Mouse (Mus musculus) layer of hippocampus, adult 9-11 months (tissue): Measurements from ENCODE around the gene Osr1.

ENCODE experiments used
- DNase-seq: peaks from one replicate; pipeline ENCODE4 v3.0.0; 2022

Osr1 gene

DNA sequence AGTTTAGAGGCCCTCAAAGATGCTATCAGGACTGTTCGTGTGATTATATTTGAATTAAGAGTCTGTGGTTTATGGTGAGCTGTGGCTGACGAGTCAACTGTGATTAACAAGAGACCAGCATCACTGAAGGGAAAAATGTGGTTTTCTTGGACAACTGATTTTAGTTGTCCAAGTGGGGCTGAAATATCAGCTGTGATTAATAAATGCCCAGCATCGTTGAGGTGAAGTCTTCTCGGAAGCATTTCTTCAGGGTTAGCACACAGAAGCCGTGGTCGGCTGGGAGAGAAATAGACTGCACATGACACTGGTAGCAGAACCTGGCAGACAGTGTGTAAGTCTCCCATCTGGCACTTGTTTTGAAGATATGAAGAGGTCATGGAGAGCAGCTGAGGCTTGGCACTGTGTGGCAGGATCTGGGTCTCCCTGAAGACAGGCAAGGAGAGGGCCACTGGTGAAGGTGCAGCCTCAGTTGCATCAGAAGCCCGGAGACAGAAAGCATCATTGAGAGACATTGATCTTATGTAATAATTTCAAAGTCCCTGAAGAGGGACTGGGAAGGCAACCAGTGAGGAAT is 19.7 kb downstream of the Osr1 start:
- DNase-seq = no peak

DNA sequence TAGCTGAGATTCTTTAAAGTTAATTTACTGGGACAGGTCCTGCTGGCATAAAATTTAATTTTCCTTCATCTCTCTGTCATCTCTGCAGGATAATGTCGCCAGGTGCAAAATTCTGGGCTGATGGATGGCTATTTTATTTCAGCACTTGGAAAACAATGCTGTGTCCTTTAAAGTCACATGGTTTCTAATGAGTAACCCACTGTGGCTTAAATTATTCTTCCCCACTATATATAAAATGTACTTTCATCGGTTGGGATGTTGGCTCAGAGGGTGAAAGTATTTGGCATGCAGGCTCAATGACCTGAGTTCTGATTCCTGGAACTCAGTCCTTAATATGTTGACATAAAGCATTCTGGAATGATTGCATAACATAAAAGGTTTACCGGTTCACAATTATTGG is 21.2 kb downstream of the Osr1 start:
- DNase-seq = no peak

DNA sequence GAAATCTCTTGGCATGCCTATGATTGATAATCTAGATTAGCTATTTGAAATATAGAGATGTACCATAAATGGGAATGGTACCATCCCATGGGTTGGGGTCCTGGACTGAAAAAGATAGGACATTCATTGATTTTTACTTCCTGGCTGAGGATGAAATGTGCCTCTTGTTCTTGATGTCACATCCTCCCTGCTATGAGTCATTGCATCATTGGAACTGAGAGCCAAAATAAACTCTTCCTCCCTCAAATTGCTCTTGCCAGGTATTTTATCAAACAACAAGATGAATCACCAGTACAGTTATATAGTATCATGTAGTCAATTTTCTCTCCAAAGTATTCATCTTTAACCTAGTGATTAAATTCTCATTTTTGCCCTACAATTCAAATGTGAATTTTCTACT is 28.3 kb downstream of the Osr1 start:
- DNase-seq = no peak
